Mouse (Mus musculus): ENCODE data around the gene Trim44. TPM values are rescaled to one million over a fixed set of nuclear protein-coding genes. Genes with fewer than 3 reads are reported as not detected.

Trim44 gene
- polyA plus RNA-seq, 1 experiment from 2014 or later: 48.4 TPM

DNA sequence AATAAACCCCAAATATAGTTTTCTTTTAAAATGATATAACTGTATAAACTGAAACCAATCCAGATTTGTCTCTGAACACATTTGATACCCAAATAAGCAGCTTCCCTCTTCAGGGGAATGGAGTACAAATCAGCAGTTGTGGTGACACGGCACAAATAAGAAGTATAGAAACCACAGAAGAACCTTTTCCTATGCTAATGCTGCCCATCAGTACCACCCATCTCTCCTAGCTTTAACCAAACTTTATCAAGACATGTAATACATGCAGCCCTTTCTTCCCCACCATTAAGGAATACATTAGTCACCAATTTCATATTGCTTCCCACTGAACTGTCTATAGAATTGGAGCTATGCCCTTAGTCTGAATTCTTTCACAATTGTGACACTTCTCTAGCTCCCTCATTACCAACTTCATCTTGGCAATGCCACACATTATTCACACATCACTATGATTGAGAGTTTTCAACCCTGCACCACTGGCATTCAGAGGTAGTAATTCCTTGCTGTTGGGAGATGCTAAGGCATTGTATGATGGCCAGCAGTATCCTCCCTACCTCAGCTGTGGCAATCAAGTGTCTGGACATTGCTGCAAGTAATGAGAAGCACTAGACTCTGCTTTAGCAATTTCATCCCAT lies 44.6 kb downstream of the Trim44 start:
- no peaks in the 10 kb centered on the region for H3K27me3 ChIP-seq (ENCODE audit: control insufficient read depth, insufficient read depth, low read length)
- H3K4me3 ChIP-seq (ENCODE audit: low read depth, low read length): no peak overlapping the region
- no peak for DNase-seq (ENCODE audit: low spot score)
- no peaks in the 10 kb centered on the region for H3K4me1 ChIP-seq (ENCODE audit: control insufficient read depth, insufficient read depth, low read length)
- H3K36me3 ChIP-seq (ENCODE audit: control insufficient read depth, insufficient read depth, low read length): no peaks in the 10 kb centered on the region
- ATAC-seq (ENCODE audit: insufficient read depth, low FRiP score, low TSS enrichment): no peak
- no peaks in the 10 kb centered on the region for H3K9me3 ChIP-seq (ENCODE audit: control insufficient read depth, low read length)
- H3K9ac ChIP-seq (ENCODE audit: low read length): no peak overlapping the region
- 89% methylated on average over 1 of the region's 1 CpGs for WGBS
- no peak overlapping the region for H3K4me2 ChIP-seq (ENCODE audit: low read depth)
- no peak overlapping the region for H3K27ac ChIP-seq (ENCODE audit: low read depth, low read length)

DNA sequence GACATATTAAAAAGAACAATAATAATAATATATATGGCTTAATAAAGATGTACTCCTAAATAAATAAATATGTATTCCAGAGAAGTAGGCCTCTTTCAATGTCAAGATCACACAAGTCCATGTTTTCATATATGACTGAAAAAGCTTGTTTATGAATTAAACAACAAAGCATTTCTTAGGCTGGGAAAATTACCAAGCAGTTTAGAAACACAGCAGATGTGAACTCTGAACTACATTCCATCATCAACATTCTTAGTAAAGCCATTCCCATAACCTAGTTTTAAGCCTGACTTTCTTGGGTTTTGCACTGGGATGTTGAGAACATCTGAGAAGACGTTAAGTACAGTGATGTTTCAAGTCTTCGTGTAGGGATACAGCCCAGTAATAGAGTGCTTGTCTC lies 45.4 kb downstream of the Trim44 start:
- no peak for DNase-seq (ENCODE audit: low spot score)
- no peak overlapping the region for H3K4me2 ChIP-seq (ENCODE audit: low read depth)
- H3K4me3 ChIP-seq (ENCODE audit: low read depth, low read length): no peak overlapping the region
- no peaks in the 10 kb centered on the region for H3K27me3 ChIP-seq (ENCODE audit: control insufficient read depth, insufficient read depth, low read length)
- ATAC-seq (ENCODE audit: insufficient read depth, low FRiP score, low TSS enrichment): no peak
- 91% methylated on average over 2 of the region's 2 CpGs for WGBS
- no peak overlapping the region for H3K9ac ChIP-seq (ENCODE audit: low read length)
- no peaks in the 10 kb centered on the region for H3K9me3 ChIP-seq (ENCODE audit: control insufficient read depth, low read length)
- H3K4me1 ChIP-seq (ENCODE audit: control insufficient read depth, insufficient read depth, low read length): no peaks in the 10 kb centered on the region
- no peak overlapping the region for H3K27ac ChIP-seq (ENCODE audit: low read depth, low read length)
- H3K36me3 ChIP-seq (ENCODE audit: control insufficient read depth, insufficient read depth, low read length): no peaks in the 10 kb centered on the region

DNA sequence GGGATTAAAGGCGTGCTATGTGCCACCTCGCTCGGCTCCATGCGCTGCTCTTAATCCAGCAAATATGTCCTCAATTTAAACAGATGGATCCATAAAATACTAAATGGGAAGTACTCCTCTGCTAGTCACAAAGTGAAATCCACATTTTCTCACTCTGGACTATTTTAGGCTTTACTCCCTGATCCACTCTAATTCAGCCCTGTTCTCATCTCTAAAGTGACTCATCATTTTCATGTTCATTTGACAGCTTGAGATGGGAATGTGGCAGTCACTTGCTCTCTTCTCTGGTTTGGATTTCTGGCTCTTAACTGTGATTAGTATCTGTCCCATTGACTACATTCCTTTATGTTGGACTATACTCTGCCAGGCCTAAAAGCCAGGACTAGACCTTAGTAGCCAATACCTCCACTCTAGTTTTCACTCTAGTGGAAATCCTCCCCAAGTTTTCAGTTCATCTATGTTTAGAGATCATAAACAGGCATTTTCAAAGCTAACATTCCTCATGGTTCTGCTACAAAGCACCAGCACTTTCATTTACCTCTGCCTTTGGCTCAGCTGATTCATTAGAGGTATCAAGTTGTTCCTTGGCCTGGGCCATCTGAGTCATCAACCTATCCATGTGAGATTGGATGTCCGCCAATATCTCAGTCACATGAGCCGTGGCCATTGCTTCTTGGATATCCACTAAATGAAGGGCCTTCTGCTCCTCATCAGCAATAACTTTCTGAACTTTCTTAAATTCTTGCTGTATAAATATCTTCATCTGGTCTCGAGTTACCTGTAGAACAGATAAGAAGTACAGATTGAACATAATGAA lies 50.5 kb downstream of the Trim44 start:
- ATAC-seq (ENCODE audit: insufficient read depth, low FRiP score, low TSS enrichment) (no peak), DNase-seq (ENCODE audit: low spot score) (no peak)
- Histone ChIP-seq H3K36me3 (ENCODE audit: control insufficient read depth, insufficient read depth, low read length) (no peaks in the 10 kb centered on the region), H3K27me3 (ENCODE audit: control insufficient read depth, insufficient read depth, low read length) (no peaks in the 10 kb centered on the region), H3K4me1 (ENCODE audit: control insufficient read depth, insufficient read depth, low read length) (no peaks in the 10 kb centered on the region), H3K4me3 (ENCODE audit: low read depth, low read length) (no peak overlapping the region), H3K4me2 (ENCODE audit: low read depth) (no peak overlapping the region), H3K9me3 (ENCODE audit: control insufficient read depth, low read length) (no peaks in the 10 kb centered on the region), H3K9ac (ENCODE audit: low read length) (no peak overlapping the region), H3K27ac (ENCODE audit: low read depth, low read length) (no peak overlapping the region)
- WGBS: 95% methylated on average over 7 of the region's 7 CpGs

DNA sequence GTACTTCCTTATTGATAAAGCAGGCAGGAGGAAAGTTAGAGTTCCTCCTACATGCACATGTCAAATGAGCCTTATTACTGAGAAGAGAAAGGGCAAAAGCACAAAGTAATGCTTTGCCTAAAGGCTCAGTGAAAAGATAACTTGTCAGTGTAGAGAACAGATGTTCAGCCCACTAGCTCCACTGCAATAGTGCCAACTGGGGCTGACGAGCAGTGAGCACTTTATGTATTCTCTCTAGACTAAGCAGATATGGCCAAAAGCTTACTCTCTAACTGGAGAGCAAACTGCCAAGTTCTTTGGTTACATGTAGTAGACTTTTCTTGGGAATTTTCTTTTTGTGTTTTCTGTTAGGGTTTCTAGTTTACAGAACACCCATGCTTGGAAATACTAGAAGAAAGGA lies 53.6 kb downstream of the Trim44 start:
- H3K27me3 ChIP-seq (ENCODE audit: control insufficient read depth, insufficient read depth, low read length): no peaks in the 10 kb centered on the region
- no peaks in the 10 kb centered on the region for H3K4me1 ChIP-seq (ENCODE audit: control insufficient read depth, insufficient read depth, low read length)
- H3K9me3 ChIP-seq (ENCODE audit: control insufficient read depth, low read length): no peaks in the 10 kb centered on the region
- H3K9ac ChIP-seq (ENCODE audit: low read length): no peak overlapping the region
- no peak for ATAC-seq (ENCODE audit: insufficient read depth, low FRiP score, low TSS enrichment)
- no peak overlapping the region for H3K27ac ChIP-seq (ENCODE audit: low read depth, low read length)
- DNase-seq (ENCODE audit: low spot score): no peak
- H3K4me2 ChIP-seq (ENCODE audit: low read depth): no peak overlapping the region
- WGBS: 76% methylated on average over 1 of the region's 1 CpGs
- H3K36me3 ChIP-seq (ENCODE audit: control insufficient read depth, insufficient read depth, low read length): no peaks in the 10 kb centered on the region
- H3K4me3 ChIP-seq (ENCODE audit: low read depth, low read length): no peak overlapping the region

DNA sequence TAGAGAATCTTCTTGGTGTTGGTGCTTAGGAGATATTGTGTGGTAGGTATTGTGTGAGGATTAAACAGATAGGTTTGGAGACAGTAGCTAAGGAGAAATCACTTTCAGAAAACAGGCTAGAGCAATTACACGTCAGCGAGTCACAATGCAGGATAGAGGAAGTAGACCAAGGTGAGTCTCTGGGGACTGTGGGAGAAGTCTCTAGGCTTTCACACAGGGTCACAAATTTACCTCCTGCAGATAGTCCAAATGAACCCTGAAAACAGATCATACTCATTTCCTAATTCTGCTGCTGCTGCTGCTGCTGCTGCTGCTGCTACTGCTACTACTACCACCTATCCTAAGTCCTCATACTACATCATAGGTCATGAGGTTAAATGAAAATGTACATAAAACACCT lies 66.2 kb downstream of the Trim44 start:
- H3K4me1 ChIP-seq (ENCODE audit: control insufficient read depth, insufficient read depth, low read length): no peaks in the 10 kb centered on the region
- H3K27me3 ChIP-seq (ENCODE audit: control insufficient read depth, insufficient read depth, low read length): no peaks in the 10 kb centered on the region
- H3K4me3 ChIP-seq (ENCODE audit: low read depth, low read length): no peak overlapping the region
- H3K36me3 ChIP-seq (ENCODE audit: control insufficient read depth, insufficient read depth, low read length): no peaks in the 10 kb centered on the region
- H3K4me2 ChIP-seq (ENCODE audit: low read depth): no peak overlapping the region
- H3K27ac ChIP-seq (ENCODE audit: low read depth, low read length): no peak overlapping the region
- H3K9me3 ChIP-seq (ENCODE audit: control insufficient read depth, low read length): no peaks in the 10 kb centered on the region
- 93% methylated on average over 2 of the region's 2 CpGs for WGBS
- DNase-seq (ENCODE audit: low spot score) (no peak), ATAC-seq (ENCODE audit: insufficient read depth, low FRiP score, low TSS enrichment) (no peak)
- H3K9ac ChIP-seq (ENCODE audit: low read length): no peak overlapping the region

DNA sequence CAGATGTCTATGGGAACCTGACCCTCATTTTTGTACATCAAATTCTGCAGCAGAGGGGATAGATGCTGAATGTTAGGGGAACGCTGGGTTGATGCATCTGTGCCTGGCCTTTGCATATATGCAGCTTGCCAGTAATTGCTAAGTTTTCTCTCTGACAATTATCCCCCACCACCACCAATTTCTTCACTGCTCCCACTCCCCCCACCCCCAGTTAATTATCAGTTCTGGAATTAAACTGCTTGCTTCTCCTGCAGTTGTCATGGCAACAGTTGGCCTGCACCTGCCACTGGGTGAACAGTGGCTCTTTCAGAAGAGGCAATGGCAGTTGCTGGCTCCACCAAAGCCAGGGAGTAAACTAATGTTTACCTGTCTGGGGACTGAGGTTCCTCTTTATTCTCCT lies 70.8 kb downstream of the Trim44 start:
- H3K4me1 ChIP-seq (ENCODE audit: control insufficient read depth, insufficient read depth, low read length): no peaks in the 10 kb centered on the region
- H3K27me3 ChIP-seq (ENCODE audit: control insufficient read depth, insufficient read depth, low read length): no peaks in the 10 kb centered on the region
- no peaks in the 10 kb centered on the region for H3K36me3 ChIP-seq (ENCODE audit: control insufficient read depth, insufficient read depth, low read length)
- H3K4me3 ChIP-seq (ENCODE audit: low read depth, low read length): no peak overlapping the region
- WGBS: 90% methylated on average over 1 of the region's 1 CpGs
- no peaks in the 10 kb centered on the region for H3K9me3 ChIP-seq (ENCODE audit: control insufficient read depth, low read length)
- no peak overlapping the region for H3K4me2 ChIP-seq (ENCODE audit: low read depth)
- no peak overlapping the region for H3K9ac ChIP-seq (ENCODE audit: low read length)
- no peak overlapping the region for H3K27ac ChIP-seq (ENCODE audit: low read depth, low read length)
- DNase-seq (ENCODE audit: low spot score) (no peak), ATAC-seq (ENCODE audit: insufficient read depth, low FRiP score, low TSS enrichment) (no peak)

DNA sequence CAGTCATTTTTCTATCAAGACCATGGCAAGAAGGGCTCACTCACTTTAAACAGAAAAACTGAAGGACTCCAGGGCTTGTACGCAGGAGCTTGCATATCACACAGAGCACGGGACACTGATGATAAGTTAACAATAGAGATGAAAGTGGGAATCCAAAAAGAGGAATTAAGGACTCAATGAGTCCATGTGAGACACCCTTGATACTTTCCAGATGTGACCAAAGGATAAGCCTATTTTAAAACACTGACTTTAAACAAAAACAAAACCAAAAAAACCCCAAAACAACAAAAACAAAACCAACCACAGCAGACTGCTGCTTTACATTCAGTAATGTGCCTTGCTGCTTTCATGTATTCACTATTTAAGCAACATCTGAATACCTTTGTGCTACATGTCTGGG lies 75.7 kb downstream of the Trim44 start:
- DNase-seq (ENCODE audit: low spot score) (no peak), ATAC-seq (ENCODE audit: insufficient read depth, low FRiP score, low TSS enrichment) (no peak)
- H3K27me3 ChIP-seq (ENCODE audit: control insufficient read depth, insufficient read depth, low read length): no peaks in the 10 kb centered on the region
- no peak overlapping the region for H3K27ac ChIP-seq (ENCODE audit: low read depth, low read length)
- no peak overlapping the region for H3K9ac ChIP-seq (ENCODE audit: low read length)
- WGBS: 84% methylated on average over 2 of the region's 2 CpGs
- H3K4me2 ChIP-seq (ENCODE audit: low read depth): no peak overlapping the region
- H3K4me1 ChIP-seq (ENCODE audit: control insufficient read depth, insufficient read depth, low read length): no peaks in the 10 kb centered on the region
- H3K4me3 ChIP-seq (ENCODE audit: low read depth, low read length): no peak overlapping the region
- no peaks in the 10 kb centered on the region for H3K9me3 ChIP-seq (ENCODE audit: control insufficient read depth, low read length)
- no peaks in the 10 kb centered on the region for H3K36me3 ChIP-seq (ENCODE audit: control insufficient read depth, insufficient read depth, low read length)

DNA sequence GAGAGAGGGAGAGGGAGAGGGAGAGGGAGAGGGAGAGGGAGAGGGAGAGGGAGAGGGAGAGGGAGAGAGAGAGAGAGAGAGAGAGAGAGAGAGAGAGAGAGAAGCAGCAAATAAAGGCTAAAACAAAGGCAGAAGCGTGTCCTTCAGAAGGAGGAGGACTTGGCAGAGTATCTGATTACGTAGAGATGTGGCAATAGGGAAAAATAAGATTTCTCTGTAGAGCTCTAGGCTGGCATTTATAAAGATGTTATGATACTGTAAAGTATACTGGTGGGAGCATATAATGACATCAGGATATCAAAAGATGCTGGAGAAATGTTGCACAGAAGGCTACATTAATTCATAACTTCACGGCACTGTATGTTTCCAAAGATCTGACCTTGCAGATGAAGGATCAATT lies 76.5 kb downstream of the Trim44 start:
- H3K4me3 ChIP-seq (ENCODE audit: low read depth, low read length): no peak overlapping the region
- no peaks in the 10 kb centered on the region for H3K27me3 ChIP-seq (ENCODE audit: control insufficient read depth, insufficient read depth, low read length)
- no peak overlapping the region for H3K4me2 ChIP-seq (ENCODE audit: low read depth)
- H3K4me1 ChIP-seq (ENCODE audit: control insufficient read depth, insufficient read depth, low read length): no peaks in the 10 kb centered on the region
- H3K27ac ChIP-seq (ENCODE audit: low read depth, low read length): no peak overlapping the region
- ATAC-seq (ENCODE audit: insufficient read depth, low FRiP score, low TSS enrichment) (no peak), DNase-seq (ENCODE audit: low spot score) (no peak)
- no peaks in the 10 kb centered on the region for H3K9me3 ChIP-seq (ENCODE audit: control insufficient read depth, low read length)
- no peaks in the 10 kb centered on the region for H3K36me3 ChIP-seq (ENCODE audit: control insufficient read depth, insufficient read depth, low read length)
- 85% methylated on average over 3 of the region's 3 CpGs for WGBS
- H3K9ac ChIP-seq (ENCODE audit: low read length): no peak overlapping the region

DNA sequence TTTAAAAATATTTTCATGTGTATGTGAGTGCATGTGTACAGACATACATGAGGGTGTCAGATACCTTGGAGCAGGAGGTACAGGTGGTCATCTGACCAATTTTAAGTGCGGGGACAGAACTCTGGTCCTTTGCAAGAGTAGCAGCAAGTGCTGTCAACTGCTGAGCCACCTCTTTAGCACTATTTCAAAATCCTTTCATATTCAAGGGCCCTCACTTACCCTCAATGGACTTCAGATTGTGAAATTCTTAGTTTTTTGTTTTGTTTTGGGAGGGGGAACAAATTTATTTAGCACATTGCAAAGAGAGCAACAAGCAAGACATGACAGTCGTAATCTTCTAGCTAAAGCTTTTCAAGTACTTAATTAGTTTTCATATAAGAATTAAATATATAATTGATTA lies 81.7 kb downstream of the Trim44 start:
- ATAC-seq (ENCODE audit: insufficient read depth, low FRiP score, low TSS enrichment): no peak
- DNase-seq (ENCODE audit: low spot score): no peak
- H3K9me3 ChIP-seq (ENCODE audit: control insufficient read depth, low read length): no peaks in the 10 kb centered on the region
- no peaks in the 10 kb centered on the region for H3K4me1 ChIP-seq (ENCODE audit: control insufficient read depth, insufficient read depth, low read length)
- no peak overlapping the region for H3K4me2 ChIP-seq (ENCODE audit: low read depth)
- no peaks in the 10 kb centered on the region for H3K36me3 ChIP-seq (ENCODE audit: control insufficient read depth, insufficient read depth, low read length)
- WGBS: 90% methylated on average over 2 of the region's 2 CpGs
- H3K9ac ChIP-seq (ENCODE audit: low read length): no peak overlapping the region
- no peaks in the 10 kb centered on the region for H3K27me3 ChIP-seq (ENCODE audit: control insufficient read depth, insufficient read depth, low read length)
- no peak overlapping the region for H3K27ac ChIP-seq (ENCODE audit: low read depth, low read length)
- H3K4me3 ChIP-seq (ENCODE audit: low read depth, low read length): no peak overlapping the region
